Mouse (Mus musculus) forebrain, embryonic 14.5 days (tissue): ENCODE measurements at regions not wholly inside any gene's neighbourhood (a gene's known extent, or its start where the extent isn't known, plus 50 kb on each side); places are given as distances from the start of the nearest gene placed in this dataset.

Experiments
- ATAC-seq: fragments of 200-750 bp; cut with Nextera tagmentation; 2 replicates; pipeline ENCODE4 v1.8.0; 2017; ENCODE audit warnings: mild to moderate bottlenecking, moderate library complexity
- DNase-seq: peaks from one replicate; pipeline ENCODE4 v3.0.0-alpha.2; 2015; ENCODE audit warnings: low spot score
- H3K27ac ChIP-seq: fragments of 300-500 bp; sonication (generic); 2 replicates; pipeline ENCODE4 v1.5.1; 2014; ENCODE audit warnings: low read depth, mild to moderate bottlenecking, control low read depth, low read length, moderate library complexity
- H3K27me3 ChIP-seq: fragments of 300-500 bp; sonication (generic); replicated peaks from 2 replicates; pipeline ENCODE4 v1.6.1; 2014; ENCODE audit warnings: low read length, control low read depth, mixed read lengths; ENCODE audit not compliant: control insufficient read depth, insufficient read depth
- H3K36me3 ChIP-seq: fragments of 300-500 bp; sonication (generic); 2 replicates; pipeline ENCODE4 v1.6.1; 2014; ENCODE audit warnings: low read length, control low read depth; ENCODE audit not compliant: control insufficient read depth, insufficient read depth
- H3K4me1 ChIP-seq: fragments of 300-500 bp; sonication (generic); 2 replicates; pipeline ENCODE4 v1.6.1; 2014; ENCODE audit warnings: antibody characterized with exemption, low read length, control low read depth; ENCODE audit not compliant: control insufficient read depth, insufficient read depth
- H3K4me2 ChIP-seq: fragments of 300-500 bp; sonication (generic); 2 replicates; pipeline ENCODE4 v1.6.1; 2014; ENCODE audit warnings: mild to moderate bottlenecking, control low read depth, low read length
- H3K4me3 ChIP-seq: fragments of 300-500 bp; sonication (generic); 2 replicates; pipeline ENCODE4 v1.5.1; 2014; ENCODE audit warnings: low read depth, low read length, control low read depth
- H3K9ac ChIP-seq: fragments of 300-500 bp; sonication (generic); 2 replicates; pipeline ENCODE4 v1.6.1; 2014; ENCODE audit warnings: mild to moderate bottlenecking, low read length, control low read depth, moderate library complexity
- H3K9me3 ChIP-seq: fragments of 300-500 bp; sonication (generic); replicated peaks from 2 replicates; pipeline ENCODE4 v1.6.1; 2016; ENCODE audit warnings: low read length, control low read depth, mixed read lengths; ENCODE audit not compliant: control insufficient read depth
- WGBS: fragments of 180-500 bp; shearing (Covaris S2); extraction: QIAGEN DNeasy Blood & Tissue Kit; methylation state at CpG from one replicate; pipeline ENCODE4 v1.1.7; 2014; 5-methylcytosine and 5-hydroxymethylcytosine counted together

DNA sequence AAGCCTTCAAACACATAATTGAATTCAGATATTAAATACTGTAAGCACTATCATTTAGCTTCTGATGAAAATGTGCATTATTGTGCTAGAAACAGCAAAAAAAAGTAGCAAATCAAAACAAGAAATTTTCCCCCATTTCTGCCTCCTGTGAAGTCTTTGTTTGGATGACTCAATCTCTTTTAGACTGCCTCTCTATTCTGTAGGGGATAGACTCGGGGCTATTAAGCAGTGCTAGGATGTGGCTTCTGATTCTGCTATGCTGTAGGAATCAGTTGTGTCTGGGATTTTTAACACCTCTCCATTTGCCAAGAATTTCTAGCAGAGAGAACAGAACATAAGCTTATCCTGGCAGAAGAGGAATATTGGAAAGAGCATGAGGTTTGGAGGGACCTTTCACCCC lies 775.2 kb downstream of the Tmem114 start:
- H3K4me1 ChIP-seq: peaks cover 5% of the 10 kb centered on the region; the same call in 1 of the 2 replicates
- DNase-seq: peak; percentile 54
- ATAC-seq: no peak; the same call in 1 of the 2 replicates
- H3K4me2 ChIP-seq: no peak overlapping the region
- H3K36me3 ChIP-seq: no peaks in the 10 kb centered on the region
- H3K27me3 ChIP-seq: no peaks in the 10 kb centered on the region
- no peak overlapping the region for H3K9ac ChIP-seq
- H3K9me3 ChIP-seq: no peaks in the 10 kb centered on the region
- no peak overlapping the region for H3K27ac ChIP-seq
- 22% methylated on average over 1 of the region's 1 CpGs for WGBS
- H3K4me3 ChIP-seq: no peak overlapping the region

DNA sequence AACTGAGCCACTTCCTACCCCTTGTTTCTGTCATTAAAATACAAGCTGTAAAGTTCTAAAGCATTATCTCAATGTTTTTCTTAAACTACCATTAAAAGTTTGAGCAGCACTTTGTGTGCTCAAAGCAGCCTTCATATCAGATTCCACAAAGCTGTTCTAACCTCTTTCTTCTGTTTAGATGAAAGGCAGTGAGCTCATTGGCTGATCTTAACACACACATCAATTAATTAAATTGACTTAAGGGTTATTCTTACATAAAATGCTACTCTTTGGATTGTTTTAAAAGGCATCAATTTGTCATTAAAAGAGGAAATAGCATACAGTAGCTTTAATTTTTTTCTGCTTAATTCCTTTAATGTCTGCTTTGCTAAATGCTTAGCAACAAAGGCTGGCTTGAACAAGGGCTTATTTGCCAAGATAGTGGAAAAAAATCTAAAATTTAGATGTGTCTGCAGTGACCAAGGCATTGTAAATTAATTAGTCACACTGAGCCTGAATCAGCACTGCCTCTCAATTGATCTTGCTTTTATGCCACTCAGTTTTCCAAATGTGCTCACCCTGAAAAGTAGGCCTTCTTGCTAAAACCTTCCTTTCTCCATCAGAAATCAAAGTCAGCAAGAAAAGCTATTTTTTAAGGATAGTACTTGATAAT lies 777.5 kb downstream of the Tmem114 start:
- no peaks in the 10 kb centered on the region for H3K36me3 ChIP-seq
- H3K27me3 ChIP-seq: no peaks in the 10 kb centered on the region
- H3K9ac ChIP-seq: no peak overlapping the region
- peaks cover 5% of the 10 kb centered on the region; the same call in 1 of the 2 replicates for H3K4me1 ChIP-seq
- H3K4me3 ChIP-seq: no peak overlapping the region
- DNase-seq (peak; percentile 30), ATAC-seq (no peak)
- H3K4me2 ChIP-seq: no peak overlapping the region
- no peaks in the 10 kb centered on the region for H3K9me3 ChIP-seq
- H3K27ac ChIP-seq: no peak overlapping the region

DNA sequence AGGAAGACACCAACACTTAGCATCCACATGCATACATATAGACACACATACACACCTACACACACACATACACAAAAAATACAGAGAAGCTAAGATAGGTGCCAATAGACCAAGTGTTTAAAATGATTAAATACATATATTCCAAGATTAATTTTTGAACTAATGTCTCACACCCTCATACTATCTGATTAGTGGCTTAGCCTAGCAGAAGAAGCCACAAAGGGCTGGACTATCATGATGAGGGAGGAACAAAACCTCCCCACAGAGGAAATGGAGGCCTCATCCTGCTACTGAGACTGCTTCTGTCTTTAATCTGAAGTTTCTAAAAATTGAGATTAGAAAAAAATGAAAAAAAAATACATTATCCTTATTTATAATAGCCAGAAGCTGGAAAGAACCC lies 780.6 kb downstream of the Tmem114 start:
- Histone ChIP-seq H3K9me3 (no peaks in the 10 kb centered on the region), H3K4me1 (peaks cover 3% of the 10 kb centered on the region; the same call in 1 of the 2 replicates), H3K36me3 (no peaks in the 10 kb centered on the region), H3K4me3 (no peak overlapping the region), H3K9ac (no peak overlapping the region), H3K4me2 (no peak overlapping the region), H3K27ac (no peak overlapping the region), H3K27me3 (no peaks in the 10 kb centered on the region)
- ATAC-seq (no peak), DNase-seq (no peak)

DNA sequence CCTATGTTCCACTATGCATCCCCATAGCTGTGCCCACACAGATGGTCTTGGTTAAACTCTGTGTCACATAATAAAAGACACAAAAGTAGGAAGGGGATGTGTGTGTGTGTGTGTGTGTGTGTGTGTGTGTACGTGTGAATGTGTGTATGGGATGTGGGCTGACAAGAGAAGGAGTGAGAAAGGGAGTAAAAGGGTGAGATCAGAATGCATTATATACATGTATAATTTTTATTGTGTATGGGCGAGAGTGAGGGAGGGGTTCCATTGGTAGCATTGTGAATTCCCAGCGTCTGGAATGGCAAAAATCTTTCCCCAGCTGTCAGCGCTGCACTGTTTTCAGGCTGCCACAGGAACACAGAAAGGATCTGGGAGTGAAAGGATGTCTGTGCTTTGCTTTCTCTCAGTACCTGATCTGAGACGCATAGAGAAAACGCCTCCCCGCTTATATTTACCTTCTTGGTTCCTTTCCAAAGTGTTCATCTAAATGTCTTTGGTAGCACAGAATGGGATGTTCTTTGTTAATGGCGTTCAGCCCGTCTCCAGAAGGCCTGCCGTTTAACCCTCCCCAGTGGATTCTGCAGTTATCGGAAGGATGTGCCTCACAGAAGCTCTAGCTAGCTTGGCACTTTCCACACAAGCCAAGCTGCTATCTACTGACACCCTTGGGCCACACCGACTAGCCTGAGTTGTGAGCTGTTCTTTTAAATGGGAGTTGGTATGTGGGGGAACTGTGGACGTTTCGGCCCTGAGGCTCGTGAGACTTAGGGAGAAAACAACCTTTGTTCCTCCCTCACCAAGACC lies 785.8 kb downstream of the Tmem114 start:
- Histone ChIP-seq H3K27me3 (no peaks in the 10 kb centered on the region), H3K27ac (peak overlapping the region; percentile 59), H3K4me1 (peaks cover 8% of the 10 kb centered on the region; the same call in 1 of the 2 replicates), H3K9me3 (no peaks in the 10 kb centered on the region), H3K4me3 (no peak overlapping the region), H3K36me3 (no peaks in the 10 kb centered on the region), H3K4me2 (no peak overlapping the region), H3K9ac (no peak overlapping the region; the same call in 1 of the 2 replicates)
- ATAC-seq (peak; percentile 80), DNase-seq (peak; percentile 55)
- WGBS: 35% methylated on average over 15 of the region's 15 CpGs

DNA sequence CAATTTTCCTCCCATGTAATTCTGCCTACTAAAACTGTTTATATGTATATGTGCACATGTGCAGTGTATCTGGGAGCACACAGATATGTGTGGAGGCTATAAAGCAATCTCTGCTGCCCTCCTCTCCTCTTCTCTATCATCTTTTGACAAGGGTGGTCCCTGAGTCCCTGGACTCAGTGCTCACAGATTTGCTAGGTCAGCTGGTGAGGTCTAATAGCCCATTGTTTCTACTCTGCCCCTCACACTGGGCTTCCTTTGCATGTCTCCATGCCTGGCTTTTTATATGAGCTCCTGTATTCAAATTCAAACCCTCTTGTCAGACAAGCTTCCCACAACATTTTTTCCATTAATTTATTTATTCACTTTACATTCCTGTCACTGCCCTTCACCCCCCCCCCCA lies 786.9 kb downstream of the Tmem114 start:
- Histone ChIP-seq H3K4me1 (peaks cover 8% of the 10 kb centered on the region; the same call in 1 of the 2 replicates), H3K4me3 (no peak overlapping the region), H3K9ac (no peak overlapping the region), H3K27ac (no peak overlapping the region), H3K4me2 (no peak overlapping the region), H3K36me3 (no peaks in the 10 kb centered on the region), H3K9me3 (no peaks in the 10 kb centered on the region), H3K27me3 (no peaks in the 10 kb centered on the region)
- no peak for DNase-seq
- no peak for ATAC-seq

DNA sequence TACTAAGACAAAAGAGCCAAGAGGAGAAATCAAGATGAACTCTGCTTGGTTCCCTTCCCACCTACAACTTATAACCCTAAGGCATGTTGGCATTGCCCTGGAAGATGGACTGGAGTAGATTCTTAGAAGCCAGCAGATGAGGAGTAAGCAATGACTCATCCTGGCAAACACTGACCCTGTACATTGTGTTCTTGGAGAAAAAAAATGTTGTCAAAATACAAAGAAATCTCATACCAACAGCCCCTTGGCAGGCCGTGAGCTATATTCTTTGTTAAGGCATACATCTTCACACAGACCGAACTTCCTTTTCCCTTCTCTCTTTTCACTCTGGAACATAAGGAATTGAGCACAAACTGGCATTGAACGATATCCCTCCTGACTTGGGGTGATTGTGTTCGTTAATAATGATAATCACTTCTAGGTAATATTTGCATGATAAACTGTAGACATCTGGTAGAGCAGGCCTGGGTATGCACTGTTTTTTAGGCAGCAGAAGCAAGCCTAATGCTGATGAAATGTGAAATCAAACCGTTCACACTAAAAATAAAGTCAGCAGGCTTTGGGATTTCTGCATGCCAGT lies 787.7 kb downstream of the Tmem114 start:
- Histone ChIP-seq H3K9ac (no peak overlapping the region), H3K27ac (no peak overlapping the region), H3K4me1 (peaks cover 14% of the 10 kb centered on the region; the same call in 1 of the 2 replicates), H3K36me3 (no peaks in the 10 kb centered on the region), H3K4me3 (no peak overlapping the region), H3K27me3 (no peaks in the 10 kb centered on the region), H3K9me3 (no peaks in the 10 kb centered on the region), H3K4me2 (no peak overlapping the region)
- ATAC-seq (no peak), DNase-seq (peak; percentile 36)
- 31% methylated on average over 5 of the region's 5 CpGs for WGBS

DNA sequence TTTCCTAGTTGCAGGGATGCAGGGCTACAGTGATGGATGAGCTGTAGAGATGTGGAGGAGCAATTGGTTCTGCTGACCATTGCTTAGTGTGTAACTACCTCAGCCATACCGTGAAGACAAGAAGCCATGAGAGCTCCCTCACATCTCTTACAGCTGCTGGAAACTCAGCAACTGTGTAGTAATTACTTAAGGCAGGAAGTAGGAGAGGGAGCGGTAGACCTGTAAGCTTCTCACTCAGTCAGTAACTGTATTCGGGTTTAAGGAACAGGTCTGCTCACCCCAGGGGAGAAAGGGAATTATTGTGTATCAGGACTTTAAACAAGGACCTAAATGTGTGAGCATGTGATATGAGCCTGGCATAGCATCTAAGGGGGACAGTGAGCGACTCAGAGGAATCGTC lies 788.6 kb downstream of the Tmem114 start:
- Histone ChIP-seq H3K4me2 (no peak overlapping the region), H3K9me3 (no peaks in the 10 kb centered on the region), H3K27me3 (no peaks in the 10 kb centered on the region), H3K9ac (no peak overlapping the region), H3K36me3 (no peaks in the 10 kb centered on the region), H3K4me1 (peaks cover 14% of the 10 kb centered on the region; the same call in 1 of the 2 replicates), H3K4me3 (no peak overlapping the region), H3K27ac (no peak overlapping the region)
- 72% methylated on average over 5 of the region's 5 CpGs for WGBS
- ATAC-seq: no peak
- no peak for DNase-seq

DNA sequence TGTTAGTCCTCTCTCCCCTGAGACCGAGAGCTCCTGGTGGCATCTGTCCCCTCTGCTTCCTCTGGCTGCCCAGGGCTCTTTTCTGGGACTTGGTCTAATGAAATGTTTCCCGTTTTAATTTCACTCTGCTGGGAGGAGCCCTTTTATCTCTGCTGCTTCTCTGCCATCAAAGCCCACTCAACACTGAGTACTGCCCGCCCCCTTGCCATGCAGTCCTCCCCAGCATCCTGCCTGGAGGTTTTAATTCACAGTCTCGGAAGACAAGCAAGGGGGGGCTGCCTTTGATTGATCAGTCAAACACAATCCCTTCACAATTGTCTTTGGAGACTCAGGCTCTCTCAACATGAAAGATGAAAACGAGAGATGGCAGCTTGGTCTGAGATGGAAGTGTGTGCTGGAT lies 792.5 kb downstream of the Tmem114 start:
- no peak overlapping the region for H3K9ac ChIP-seq
- no peak for ATAC-seq
- peaks cover 11% of the 10 kb centered on the region; the same call in 1 of the 2 replicates for H3K4me1 ChIP-seq
- H3K27me3 ChIP-seq: no peaks in the 10 kb centered on the region
- no peaks in the 10 kb centered on the region for H3K36me3 ChIP-seq
- no peak overlapping the region for H3K4me3 ChIP-seq
- WGBS: 4% methylated on average over 5 of the region's 5 CpGs
- DNase-seq: peak; percentile 8
- no peak overlapping the region for H3K27ac ChIP-seq
- no peak overlapping the region for H3K4me2 ChIP-seq
- H3K9me3 ChIP-seq: no peaks in the 10 kb centered on the region

DNA sequence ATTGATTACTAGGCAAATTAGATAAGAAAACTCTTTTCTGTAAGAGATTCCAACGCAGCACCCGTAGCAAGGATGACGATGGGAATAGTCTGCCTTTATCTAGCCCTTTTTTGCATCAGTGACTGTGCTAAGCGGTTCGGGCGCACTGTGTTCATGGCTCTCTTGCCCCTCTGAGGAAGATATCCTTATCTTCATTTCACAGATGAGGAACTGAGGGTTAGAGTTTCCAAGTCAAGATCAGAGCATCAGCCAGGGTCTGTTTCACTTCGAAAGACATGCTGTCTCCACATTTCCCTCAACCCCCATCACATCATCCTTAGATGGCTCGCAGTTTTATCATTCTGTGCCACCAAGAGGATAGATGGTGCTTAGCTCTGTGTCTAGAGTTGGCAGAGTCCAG lies 796.6 kb downstream of the Tmem114 start:
- no peak overlapping the region for H3K4me2 ChIP-seq
- no peak overlapping the region for H3K4me3 ChIP-seq
- H3K27ac ChIP-seq: no peak overlapping the region
- no peaks in the 10 kb centered on the region for H3K9me3 ChIP-seq
- peaks cover 6% of the 10 kb centered on the region; the same call in 1 of the 2 replicates for H3K4me1 ChIP-seq
- 91% methylated on average over 8 of the region's 8 CpGs for WGBS
- no peaks in the 10 kb centered on the region for H3K36me3 ChIP-seq
- DNase-seq (no peak), ATAC-seq (no peak)
- no peak overlapping the region for H3K9ac ChIP-seq
- no peaks in the 10 kb centered on the region for H3K27me3 ChIP-seq
